In genomic region chr8:123043941-123044340, GRCm38 (mm10) we compare ENCODE assay signal across 13 mouse cellular contexts. TPM values are rescaled to one million over a fixed set of nuclear protein-coding genes. Genes with fewer than 3 reads are reported as not detected.
DNase-seq lines count a peak whose midpoint lies in the region; ATAC-seq and TF ChIP-seq lines count a peak whose summit lies in the region.
"Had no signal": no experiment of that assay in that cellular context is flagged by ENCODE, and none has a peak within 500 bp of the region (broad histone marks: within the 10 kb centered on the region; RNA-seq: fewer than 3 reads in every experiment).

No protein-coding gene starts in this region.

- 0 out of 2 replicates have a peak overlapping the region, but pooled peaks have one; percentile 58 for H3K4me2 ChIP-seq in kidney, postnatal 0 days (ENCODE audit: low read length)
- peak overlapping the region; percentile 78 for H3K4me2 ChIP-seq in liver, embryonic 11.5 days
- peak overlapping the region; percentile 85; the same call in 1 of the 2 replicates for H3K4me2 ChIP-seq in neural tube, embryonic 13.5 days

- no peak overlapping the region for H3K9ac ChIP-seq in kidney, postnatal 0 days (ENCODE audit: low read depth, low read length)
- H3K9ac ChIP-seq in liver, embryonic 11.5 days (ENCODE audit: low read depth, low read length): no peak overlapping the region
- no peak overlapping the region for H3K9ac ChIP-seq in neural tube, embryonic 13.5 days

- no peaks in the 10 kb centered on the region for H3K36me3 ChIP-seq in kidney, postnatal 0 days (ENCODE audit: insufficient read depth, low read length)
- no peaks in the 10 kb centered on the region for H3K36me3 ChIP-seq in liver, embryonic 11.5 days (ENCODE audit: control insufficient read depth, insufficient read depth, low read length)
- peaks cover 15% of the 10 kb centered on the region for H3K36me3 ChIP-seq in neural tube, embryonic 13.5 days
- H3K36me3 ChIP-seq: lung, embryonic 15.5 days had no signal

- no peak for TF ChIP-seq CTCF in kidney, postnatal 0 days (IDR thresholded peaks at IDR 0.05; ENCODE audit: low read depth)

- H3K4me1 ChIP-seq in kidney, postnatal 0 days (replicated peaks; ENCODE audit: insufficient read depth, low read length): peaks cover 18% of the 10 kb centered on the region
- peaks cover 23% of the 10 kb centered on the region for H3K4me1 ChIP-seq in liver, embryonic 11.5 days (replicated peaks; ENCODE audit: control insufficient read depth, insufficient read depth, low read length)
- H3K4me1 ChIP-seq in neural tube, embryonic 13.5 days (replicated peaks): peaks cover 35% of the 10 kb centered on the region

- ATAC-seq in kidney, postnatal 0 days (replicated peaks; ENCODE audit: low FRiP score, low read depth): no peak
- ATAC-seq in common myeloid progenitor, adult 5-6 weeks (replicated peaks; ENCODE audit: low read depth, poor library complexity, severe bottlenecking): peak; percentile 7; the same call in 1 of the 2 replicates
- ATAC-seq in liver, embryonic 11.5 days (replicated peaks; ENCODE audit: low FRiP score): no peak
- ATAC-seq in neural tube, embryonic 13.5 days (ENCODE audit: low read depth): no peak

- H3K27ac ChIP-seq in kidney, postnatal 0 days: no peak overlapping the region
- no peak overlapping the region for H3K27ac ChIP-seq in liver, embryonic 11.5 days (ENCODE audit: low read depth, low read length)
- no peak overlapping the region for H3K27ac ChIP-seq in neural tube, embryonic 13.5 days (replicated peaks)

- H3K27me3 ChIP-seq in kidney, postnatal 0 days (ENCODE audit: insufficient read depth, low read length): no peaks in the 10 kb centered on the region
- no peaks in the 10 kb centered on the region for H3K27me3 ChIP-seq in liver, embryonic 11.5 days (replicated peaks; ENCODE audit: control insufficient read depth, insufficient read depth, low read length)
- H3K27me3 ChIP-seq in neural tube, embryonic 13.5 days: no peaks in the 10 kb centered on the region
- H3K27me3 ChIP-seq: lung, embryonic 15.5 days had no signal

- WGBS in kidney, postnatal 0 days: 78% methylated on average over 3 of the region's 3 CpGs
- WGBS in liver, embryonic 11.5 days: 83% methylated on average over 3 of the region's 3 CpGs
- 91% methylated on average over 3 of the region's 3 CpGs for WGBS in neural tube, embryonic 13.5 days

- DNase-seq in kidney, postnatal 0 days (ENCODE audit: low spot score): no peak
- no peak for DNase-seq in kidney, postnatal 14 days
- DNase-seq in liver, embryonic 11.5 days (ENCODE audit: low spot score): no peak
- DNase-seq in frontal cortex, postnatal 10 days (ENCODE audit: low spot score in 2 of 2): no peak
- DNase-seq in yolk sac, embryonic 10.5 days (ENCODE audit: low spot score): no peak
- no peak for DNase-seq in right cerebral cortex, postnatal 10 days (ENCODE audit: low spot score in 2 of 2)
- DNase-seq: adrenal gland, postnatal 14 days; cerebellum, postnatal 25 days; heart, adult 18-20 months; right cerebral cortex, postnatal 4 days had no signal

- H3K4me3 ChIP-seq in kidney, postnatal 0 days (replicated peaks; ENCODE audit: low read depth, low read length): no peak overlapping the region
- no peak overlapping the region for H3K4me3 ChIP-seq in liver, embryonic 11.5 days (ENCODE audit: low read depth, low read length)
- no peak overlapping the region for H3K4me3 ChIP-seq in neural tube, embryonic 13.5 days

- no peaks in the 10 kb centered on the region for H3K9me3 ChIP-seq in kidney, postnatal 0 days (replicated peaks; ENCODE audit: low read length)
- H3K9me3 ChIP-seq in liver, embryonic 11.5 days (ENCODE audit: control insufficient read depth, low read length): no peaks in the 10 kb centered on the region
- no peaks in the 10 kb centered on the region for H3K9me3 ChIP-seq in neural tube, embryonic 13.5 days
- H3K9me3 ChIP-seq: lung, embryonic 15.5 days had no signal

RNA-seq across cellular contexts. Expression of gene Ankrd11, which starts 1.9 kb away (rescaled TPM):
- 44.2 and 57.9 TPM in 2 replicates for polyA plus RNA-seq in kidney, postnatal 0 days (2015; fragmentation: Nextera tagmentation; extraction: Ambion mirVana)
- 82.3 and 90.9 TPM in 2 replicates for total RNA-seq in common myeloid progenitor, adult 5-6 weeks (2017)
- polyA plus RNA-seq in liver, embryonic 11.5 days (2014; fragmentation: Nextera tagmentation; extraction: Ambion mirVana): 49.2 and 53.8 TPM in 2 replicates
- polyA plus RNA-seq in neural tube, embryonic 13.5 days (2015; fragmentation: Nextera tagmentation; extraction: Ambion mirVana): 43.2 and 58.2 TPM in 2 replicates

RNA-seq across cellular contexts. Expression of gene Spg7, which starts 18.8 kb away (rescaled TPM):
- 49.6 and 54.0 TPM in 2 replicates for polyA plus RNA-seq in kidney, postnatal 0 days (2015; fragmentation: Nextera tagmentation; extraction: Ambion mirVana)
- 50.3 and 51.8 TPM in 2 replicates for total RNA-seq in common myeloid progenitor, adult 5-6 weeks (2017)
- polyA plus RNA-seq in liver, embryonic 11.5 days (2014; fragmentation: Nextera tagmentation; extraction: Ambion mirVana): 41.3 and 46.0 TPM in 2 replicates
- 48.7 and 50.1 TPM in 2 replicates for polyA plus RNA-seq in neural tube, embryonic 13.5 days (2015; fragmentation: Nextera tagmentation; extraction: Ambion mirVana)

RNA-seq across cellular contexts. Expression of gene Rpl13, which starts 58.2 kb away (rescaled TPM):
- polyA plus RNA-seq in kidney, postnatal 0 days (2015; fragmentation: Nextera tagmentation; extraction: Ambion mirVana): 1,763 and 1,932 TPM in 2 replicates
- 3,285 and 3,463 TPM in 2 replicates for total RNA-seq in common myeloid progenitor, adult 5-6 weeks (2017)
- polyA plus RNA-seq in liver, embryonic 11.5 days (2014; fragmentation: Nextera tagmentation; extraction: Ambion mirVana): 1,965 and 2,035 TPM in 2 replicates
- 629 and 772 TPM in 2 replicates for polyA plus RNA-seq in neural tube, embryonic 13.5 days (2015; fragmentation: Nextera tagmentation; extraction: Ambion mirVana)
